Mouse (Mus musculus) granulocyte monocyte progenitor cell, adult 5-6 weeks (primary cell): Measurements from ENCODE around the gene Olfr156. TPM values are rescaled to one million over a fixed set of nuclear protein-coding genes. Genes with fewer than 3 reads are reported as not detected.
"Not testable (repeated sequence)": the region's sequence is repeated elsewhere in the genome, so short reads cannot be mapped to it uniquely, and the experiment has no call there.

ENCODE experiments used
- ATAC-seq: replicated peaks from 2 replicates; pipeline ENCODE4 v1.8.0; 2016; ENCODE audit warnings: mild to moderate bottlenecking, moderate TSS enrichment, inconsistent platforms; ENCODE audit not compliant: poor library complexity, severe bottlenecking
- total RNA-seq, 2 experiments: library from RNA; stranded (forward) in 1 of 2; stranded (reverse) in 1 of 2; fragments of 200-712, 200-1000 nt in 1 of 2; fragments of >200 nt in 1 of 2; fragmentation: Nextera tagmentation in 1 of 2; gene quantifications; 2 replicates each; pipeline ENCODE4 v1.2.3; 2014 to 2017

Gene Olfr156
- total RNA-seq (2014; fragmentation: Nextera tagmentation) (not detected in 2 replicates), total RNA-seq (2017) (not detected in 2 replicates)

GRCm38 (mm10) chr4:43823845-43824337 is at the start of gene Olfr156:
Gene Olfr156 (minus strand): TSS chr4:43823895.
- ATAC-seq = no peak

DNA sequence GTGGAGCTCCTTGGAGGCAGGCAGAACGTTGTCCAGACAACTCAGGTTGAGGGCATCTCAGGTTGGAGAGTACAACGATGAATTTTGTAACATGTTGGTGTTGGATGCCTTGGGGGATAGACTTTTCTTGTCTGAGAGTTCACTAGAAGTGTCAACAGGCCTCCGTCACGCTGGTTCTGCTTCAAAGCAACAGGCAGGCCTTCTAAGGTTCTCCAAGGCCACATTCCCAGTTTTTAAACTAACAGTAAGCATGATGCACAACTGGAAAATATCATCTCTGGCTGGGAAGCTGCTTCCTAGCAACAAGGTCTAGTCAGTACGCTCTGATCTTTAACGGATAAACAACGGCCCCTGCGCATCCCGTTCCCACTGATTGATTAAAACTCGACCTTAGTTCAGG is 46.1 kb upstream of the Olfr156 start:
- ATAC-seq = no peak

- no peak for ATAC-seq
Measured at GRCm38 (mm10) chr4:43863298-43863697, 39.6 kb upstream of the Olfr156 start.

DNA sequence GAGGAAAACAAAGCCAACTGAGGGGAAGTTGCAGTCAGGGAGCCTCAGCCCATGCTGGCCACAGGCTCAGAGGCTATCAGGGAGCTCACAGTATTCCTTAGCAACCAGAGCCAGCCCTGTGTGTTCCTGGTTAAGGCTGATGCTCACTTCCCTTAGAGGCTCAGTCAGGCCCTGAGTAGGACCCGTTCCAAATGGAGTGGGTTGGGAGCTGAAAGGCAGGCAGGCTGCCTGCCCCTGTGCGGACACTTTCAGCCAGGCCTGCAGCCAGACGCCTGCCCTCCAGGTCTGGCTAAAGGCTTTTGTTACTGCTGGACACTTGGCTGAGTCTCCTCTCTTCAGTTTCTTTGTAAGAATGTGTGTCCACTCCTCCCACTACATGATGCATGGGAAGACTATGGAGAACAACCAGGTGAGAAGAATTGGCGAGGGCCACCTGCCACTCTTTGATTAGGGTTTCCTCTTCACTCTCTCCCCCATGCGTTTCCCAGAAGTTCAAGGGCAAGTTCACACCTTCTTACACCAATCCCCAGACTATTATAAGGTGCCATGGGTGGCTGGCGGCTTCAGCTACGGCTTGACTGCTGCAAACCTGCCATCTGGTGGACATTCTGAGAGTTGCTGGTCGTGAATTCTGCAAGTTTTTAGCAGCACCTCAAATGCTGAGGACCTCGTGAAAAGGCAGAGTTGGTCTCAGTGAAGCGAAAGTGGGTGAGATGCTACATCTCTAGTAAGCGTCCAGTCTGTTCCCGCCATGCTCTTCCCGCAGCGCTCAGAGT is 37.2 kb upstream of the Olfr156 start:
- ATAC-seq = peak; percentile 65

- ATAC-seq = no peak
Measured at GRCm38 (mm10) chr4:43859886-43860285, 36.2 kb upstream of the Olfr156 start.

DNA sequence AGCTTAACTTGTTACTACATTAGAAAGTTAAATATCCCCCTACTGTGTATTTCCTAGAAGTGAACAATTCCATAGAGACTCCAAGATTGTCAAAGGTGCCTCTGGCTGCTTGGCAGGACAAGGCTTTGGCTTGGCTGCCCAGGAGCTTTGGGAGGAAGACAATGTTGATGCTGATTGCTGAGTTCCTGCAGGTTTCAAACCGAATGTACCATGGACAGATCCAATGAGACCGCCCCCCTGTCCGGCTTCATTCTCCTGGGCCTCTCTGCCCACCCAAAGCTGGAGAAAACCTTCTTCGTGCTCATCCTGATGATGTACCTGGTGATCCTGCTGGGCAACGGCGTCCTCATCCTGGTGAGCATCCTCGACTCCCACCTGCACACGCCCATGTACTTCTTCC is 30.4 kb upstream of the Olfr156 start:
- no peak for ATAC-seq

DNA sequence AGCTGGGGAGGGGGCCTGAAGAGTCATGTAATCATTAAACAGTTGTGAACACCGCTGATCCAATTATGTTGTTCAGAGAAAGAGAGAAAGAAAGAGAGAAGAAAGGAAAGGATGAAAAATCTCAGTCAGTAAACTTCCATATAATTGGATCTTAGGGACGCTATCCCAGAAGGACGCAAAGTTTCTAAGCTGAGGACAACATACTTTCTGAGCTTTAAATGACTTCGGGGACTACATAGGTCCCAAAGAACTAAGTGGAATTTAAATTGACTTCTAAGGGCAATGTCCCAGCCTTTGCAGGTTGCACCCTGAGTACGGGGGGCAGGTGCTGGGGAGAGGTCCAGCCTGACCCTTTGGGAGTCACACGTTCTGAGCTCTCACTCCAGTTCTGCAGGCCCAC is 27.6 kb upstream of the Olfr156 start, which contains the start of gene Olfr155:
Gene Olfr155, plus strand, starts transcription at position 301 of the 400 bp plus-strand sequence.
- no peak for ATAC-seq

DNA sequence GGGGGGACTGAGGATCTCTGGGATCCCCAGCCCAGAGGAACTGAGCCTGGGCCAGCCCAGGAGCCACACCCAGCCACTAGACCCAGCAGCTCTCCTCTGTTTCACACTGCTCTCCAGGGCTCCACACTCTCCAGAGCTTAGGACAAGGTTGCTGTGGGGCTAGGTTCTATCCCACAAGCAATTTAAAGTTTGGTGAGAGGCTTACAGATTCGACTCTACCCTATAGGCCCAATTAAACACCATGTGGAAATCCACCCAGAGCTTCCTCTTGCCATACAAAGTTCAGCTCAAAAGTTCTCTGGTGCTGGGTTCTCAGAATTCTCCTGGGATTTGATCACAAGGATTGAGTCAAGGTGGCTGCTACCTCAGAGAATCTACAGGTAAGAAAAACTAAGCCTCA is 16.4 kb upstream of the Olfr156 start, which contains the start of gene Olfr157:
Gene Olfr157, minus strand, starts transcription at position 101 of the 400 bp plus-strand sequence.
- no peak for ATAC-seq

DNA sequence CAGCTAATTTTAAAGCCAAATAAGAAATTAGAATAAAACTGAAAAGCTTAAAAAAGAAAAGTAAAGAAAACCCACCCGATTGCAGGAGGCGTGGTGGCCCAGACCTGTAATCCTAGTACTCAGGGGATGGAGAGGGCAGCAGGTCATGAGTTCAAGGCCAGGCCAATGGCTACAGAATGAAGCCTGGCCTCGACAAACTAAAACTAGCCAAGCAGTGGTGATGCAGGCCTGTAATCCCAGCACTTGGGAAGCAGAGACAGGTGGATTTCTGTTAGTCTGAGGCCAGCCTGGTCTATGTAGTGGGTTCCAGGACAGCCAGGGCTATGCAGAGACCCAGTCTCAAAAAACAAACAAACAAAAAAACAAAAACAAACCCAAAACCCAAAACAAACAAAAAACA is 14.6 kb upstream of the Olfr156 start:
- ATAC-seq = no peak

DNA sequence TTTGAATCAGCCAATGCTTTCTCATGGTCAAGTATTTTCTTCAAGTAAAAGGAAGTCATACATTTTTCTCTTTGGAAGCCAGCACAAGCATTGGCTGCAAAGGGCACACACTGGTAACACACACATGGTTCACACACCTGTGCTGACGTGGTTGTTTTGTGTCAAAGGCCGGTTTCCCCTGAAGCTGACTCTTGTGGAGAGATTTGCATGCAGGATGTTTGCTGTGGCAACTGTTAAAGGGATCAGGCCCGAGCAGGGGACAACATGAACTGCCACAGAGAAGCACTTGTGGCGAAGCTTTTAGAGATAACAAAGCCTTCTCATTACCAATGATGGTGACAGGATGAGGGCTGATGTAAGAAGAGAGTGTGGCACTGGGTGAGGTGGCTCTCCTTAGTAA is 11.1 kb upstream of the Olfr156 start:
- no peak for ATAC-seq

GRCm38 (mm10) chr4:43833752-43834151 is 10.1 kb upstream of the Olfr156 start:
- ATAC-seq = no peak

DNA sequence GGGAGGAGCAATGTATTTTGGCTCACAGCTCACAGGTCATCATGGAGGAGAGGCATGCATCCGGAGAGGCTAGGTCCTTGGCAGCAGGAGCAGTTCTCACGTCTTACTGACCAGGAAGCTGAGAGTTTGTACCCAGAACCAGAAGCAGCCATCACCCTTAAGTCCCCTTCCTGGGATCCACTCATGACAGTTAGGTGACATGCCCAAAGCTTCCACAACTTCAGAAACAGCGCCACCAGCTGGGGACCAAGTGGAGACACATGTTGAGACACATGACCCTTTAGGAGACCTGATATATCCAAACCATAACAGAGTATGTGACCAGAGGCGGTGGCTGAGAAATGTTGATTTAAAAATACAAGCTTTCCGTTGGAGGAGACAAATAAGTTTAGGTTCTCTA is 8.3 kb upstream of the Olfr156 start:
- ATAC-seq = no peak

- no peak for ATAC-seq
Measured at GRCm38 (mm10) chr4:43828806-43829205, 5.1 kb upstream of the Olfr156 start.

GRCm38 (mm10) chr4:43822896-43823550 is 672 bp downstream of the Olfr156 start:
- ATAC-seq = no peak

DNA sequence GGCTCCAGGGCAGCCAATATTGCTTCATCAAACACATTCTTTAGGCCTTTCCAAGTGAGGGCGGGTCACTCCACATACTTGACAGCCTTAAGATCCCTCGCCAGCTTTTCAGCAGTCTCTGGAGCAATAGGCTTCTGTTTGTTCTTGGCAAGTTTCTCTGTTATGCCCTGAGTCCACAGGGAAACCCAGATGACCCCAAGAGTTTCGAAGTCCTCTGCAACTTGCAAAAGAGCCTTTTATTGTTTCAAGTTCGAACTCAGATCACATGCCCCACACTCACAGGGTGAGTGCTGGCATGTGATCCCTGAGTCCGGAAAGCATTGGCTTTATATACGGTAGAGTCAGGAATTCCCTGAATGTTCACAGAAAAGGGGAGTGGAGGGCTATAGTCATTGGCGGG is 24.8 kb downstream of the Olfr156 start:
- ATAC-seq = no peak

GRCm38 (mm10) chr4:43795844-43796243 is 27.9 kb downstream of the Olfr156 start:
- not testable (repeated sequence) for ATAC-seq

- ATAC-seq = no peak
Measured at GRCm38 (mm10) chr4:43795296-43795695, 28.4 kb downstream of the Olfr156 start.

- ATAC-seq = no peak
Measured at GRCm38 (mm10) chr4:43772304-43772703, 51.4 kb downstream of the Olfr156 start.

DNA sequence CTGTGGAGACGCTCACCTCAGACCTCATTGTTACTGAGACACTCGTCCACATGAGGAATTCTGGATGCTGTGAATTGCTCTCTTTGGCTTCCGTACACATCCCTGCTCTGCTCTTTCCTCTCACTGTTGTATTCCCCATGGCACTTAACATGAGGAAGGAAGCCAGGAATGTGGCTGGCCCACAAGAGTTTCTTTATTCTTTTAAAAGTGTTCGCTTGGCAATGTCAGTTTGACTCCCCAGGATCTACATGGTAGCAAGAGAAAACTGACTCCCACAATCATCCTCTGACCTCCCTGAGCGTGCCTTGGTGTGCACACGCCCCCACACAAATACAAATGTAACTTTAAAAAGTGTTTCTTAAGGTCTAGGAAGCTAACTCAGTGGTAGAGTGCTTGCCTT is 52.1 kb downstream of the Olfr156 start:
- ATAC-seq = no peak

DNA sequence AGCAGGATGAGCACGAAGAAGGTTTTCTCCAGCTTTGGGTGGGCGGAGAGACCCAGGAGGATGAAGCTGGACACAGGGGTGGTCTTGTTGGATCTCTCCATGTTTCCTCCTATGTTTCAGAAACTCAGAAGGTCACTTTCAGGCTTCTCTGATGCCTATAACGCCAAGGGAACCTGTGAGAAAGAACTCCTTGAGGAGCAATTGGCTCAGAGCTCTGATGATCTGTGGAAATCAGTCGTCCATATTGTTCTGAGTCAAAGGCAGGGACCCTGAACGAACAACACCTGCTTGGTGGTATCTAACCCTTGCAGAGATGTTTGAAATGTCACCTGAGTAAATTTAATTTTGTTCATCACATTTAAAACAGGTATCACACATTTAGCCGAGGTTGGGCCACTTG is 52.8 kb downstream of the Olfr156 start, which contains the start of gene Olfr159:
Gene Olfr159, minus strand, starts transcription at position 101 of the 400 bp plus-strand sequence.
- no peak for ATAC-seq
